Mouse (Mus musculus) small intestine, adult 2 months (tissue): ENCODE results near the gene Recql.

ENCODE experiments used
- CTCF ChIP-seq: fragments of 200-500 bp; IDR thresholded peaks from 2 replicates; pipeline ENCODE4 v1.5.1; 2012; ENCODE audit warnings: low read depth, mild to moderate bottlenecking, control low read depth, inconsistent platforms, low read length, moderate library complexity, mixed read lengths; ENCODE audit not compliant: insufficient replicate concordance, insufficient read length; ENCODE audit errors: extremely low read depth
- POLR2A ChIP-seq: fragments of 200-500 bp; IDR thresholded peaks from 2 replicates; pipeline ENCODE4 v1.6.1; 2012; ENCODE audit warnings: low read depth, mild to moderate bottlenecking, control low read depth, inconsistent platforms, low read length, moderate library complexity

- TF ChIP-seq CTCF, result no peak
- TF ChIP-seq POLR2A, result no peak
Measured at GRCm38 (mm10) chr6:142392312-142392711, 5.4 kb upstream of the Recql start.
